Comparison of ENCODE assay signal across 8 mouse cellular contexts in the genomic region with DNA sequence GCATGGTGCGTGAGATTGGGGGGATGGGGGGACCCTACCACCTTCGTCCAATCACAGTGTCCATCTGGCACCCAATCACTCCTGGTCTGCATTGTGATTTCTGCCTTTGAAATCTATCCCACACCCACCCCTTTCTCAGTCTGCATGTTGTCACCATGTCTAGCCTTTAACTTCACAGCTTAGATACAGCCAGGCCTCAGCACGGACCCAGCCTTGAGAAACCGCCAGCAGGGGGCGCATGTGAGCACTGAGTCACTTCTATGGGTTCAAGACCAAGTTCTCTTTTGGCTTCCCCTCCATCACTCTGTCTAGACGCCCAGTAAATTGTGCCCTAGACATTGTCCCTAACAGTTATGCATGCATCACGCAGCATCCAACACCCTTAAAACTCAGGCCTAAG. TPM values are rescaled to one million over a fixed set of nuclear protein-coding genes. Genes with fewer than 3 reads are reported as not detected.
DNase-seq lines count a peak whose midpoint lies in the region; ATAC-seq and TF ChIP-seq lines count a peak whose summit lies in the region.

No protein-coding gene starts in this region.

- H3K4me3 ChIP-seq in lung, postnatal 0 days (ENCODE audit: low read depth, low read length): no peak overlapping the region

- no peaks in the 10 kb centered on the region for H3K27me3 ChIP-seq in lung, postnatal 0 days (replicated peaks; ENCODE audit: insufficient read depth, low read length)
- H3K27me3 ChIP-seq in splenic B cell, adult 2 months (ENCODE audit: control insufficient read depth, insufficient read depth, low read length, poor library complexity, severe bottlenecking): no peaks in the 10 kb centered on the region

- no peaks in the 10 kb centered on the region for H3K4me1 ChIP-seq in lung, postnatal 0 days (ENCODE audit: insufficient read depth, low read depth, low read length)

- ATAC-seq in granulocyte monocyte progenitor cell, adult 5-6 weeks (replicated peaks; ENCODE audit: poor library complexity, severe bottlenecking): 0 out of 2 replicates have a peak, but pooled peaks have one; percentile 11
- ATAC-seq in lung, postnatal 0 days: no peak

- no peak overlapping the region for H3K4me2 ChIP-seq in lung, postnatal 0 days (replicated peaks; ENCODE audit: low read depth, low read length)

- H3K9ac ChIP-seq in lung, postnatal 0 days (replicated peaks; ENCODE audit: low read depth): no peak overlapping the region

- 36% methylated on average over 7 of the region's 7 CpGs for WGBS in lung, postnatal 0 days

- peak; percentile 49 for DNase-seq in embryo, embryonic 10 days (ENCODE audit: low spot score)
- no peak for DNase-seq in embryo, embryonic 9.5 days (ENCODE audit: extremely low spot score)
- DNase-seq in ovary, postnatal 36 days (ENCODE audit: low spot score): peak; percentile 61
- DNase-seq in ovary, adult 18-20 months (ENCODE audit: low spot score): no peak
- DNase-seq in cerebellum, adult 9-10 months: peak; percentile 77
- DNase-seq in lung, postnatal 0 days (ENCODE audit: low spot score): peak; percentile 46
- peak; percentile 86 for DNase-seq in splenic B cell, adult 2 months (ENCODE audit: low read depth, low spot score)

- H3K27ac ChIP-seq in lung, postnatal 0 days (ENCODE audit: low read length): no peak overlapping the region

- TF ChIP-seq EP300 in lung, postnatal 0 days (IDR thresholded peaks at IDR 0.05): no peak

- no peaks in the 10 kb centered on the region for H3K36me3 ChIP-seq in lung, postnatal 0 days (ENCODE audit: insufficient read depth, low read length)
- no peaks in the 10 kb centered on the region for H3K36me3 ChIP-seq in splenic B cell, adult 2 months (ENCODE audit: control insufficient read depth, insufficient read depth, low read length, poor library complexity, severe bottlenecking)

- peak; percentile 81 for TF ChIP-seq CTCF in lung, postnatal 0 days (IDR thresholded peaks at IDR 0.05)

- H3K9me3 ChIP-seq in lung, postnatal 0 days (ENCODE audit: low read length): no peaks in the 10 kb centered on the region

RNA-seq across cellular contexts. Expression of a gene that starts 8.3 kb away (rescaled TPM):
- total RNA-seq in granulocyte monocyte progenitor cell, adult 5-6 weeks (2014; fragmentation: Nextera tagmentation): 4.3 and 5.1 TPM in 2 replicates
- 6.0 and 7.7 TPM in 2 replicates for total RNA-seq in granulocyte monocyte progenitor cell, adult 5-6 weeks (2017)
- 0.88 and 1.0 TPM in 2 replicates for polyA plus RNA-seq in lung, postnatal 0 days (2015; fragmentation: Nextera tagmentation; extraction: Ambion mirVana)

RNA-seq across cellular contexts. Expression of a gene that starts 10.0 kb away (rescaled TPM):
- 0.45 and 0.96 TPM in 2 replicates for total RNA-seq in granulocyte monocyte progenitor cell, adult 5-6 weeks (2014; fragmentation: Nextera tagmentation)
- total RNA-seq in granulocyte monocyte progenitor cell, adult 5-6 weeks (2017): 0.69 and 2.6 TPM in 2 replicates
- 36.3 and 50.6 TPM in 2 replicates for polyA plus RNA-seq in lung, postnatal 0 days (2015; fragmentation: Nextera tagmentation; extraction: Ambion mirVana)

RNA-seq across cellular contexts. Expression of a gene that starts 14.4 kb away (rescaled TPM):
- total RNA-seq in granulocyte monocyte progenitor cell, adult 5-6 weeks (2014; fragmentation: Nextera tagmentation): not detected in 2 replicates
- total RNA-seq in granulocyte monocyte progenitor cell, adult 5-6 weeks (2017): 0.09 TPM in 1 of 2 replicates, not detected in the other
- polyA plus RNA-seq in lung, postnatal 0 days (2015; fragmentation: Nextera tagmentation; extraction: Ambion mirVana): 3.2 and 4.3 TPM in 2 replicates

RNA-seq across cellular contexts. Expression of a gene that starts 22.2 kb away (rescaled TPM):
- not detected in 2 replicates for total RNA-seq in granulocyte monocyte progenitor cell, adult 5-6 weeks (2014; fragmentation: Nextera tagmentation)
- total RNA-seq in granulocyte monocyte progenitor cell, adult 5-6 weeks (2017): not detected in 2 replicates
- polyA plus RNA-seq in lung, postnatal 0 days (2015; fragmentation: Nextera tagmentation; extraction: Ambion mirVana): 0.05 and 0.08 TPM in 2 replicates

RNA-seq across cellular contexts. Expression of a gene that starts 30.5 kb away (rescaled TPM):
- 1.0 and 1.1 TPM in 2 replicates for total RNA-seq in granulocyte monocyte progenitor cell, adult 5-6 weeks (2014; fragmentation: Nextera tagmentation)
- total RNA-seq in granulocyte monocyte progenitor cell, adult 5-6 weeks (2017): 2.0 and 2.7 TPM in 2 replicates
- 4.7 and 5.6 TPM in 2 replicates for polyA plus RNA-seq in lung, postnatal 0 days (2015; fragmentation: Nextera tagmentation; extraction: Ambion mirVana)

Comparison
In these comparisons a context has a peak if more than half of its experiments do, and no peak if none do; other contexts are left out.
1. DNase-seq: peak in embryo, embryonic 10 days (single experiment), ovary, postnatal 36 days (single experiment), cerebellum, adult 9-10 months (single experiment), lung, postnatal 0 days (single experiment) and splenic B cell, adult 2 months (single experiment); none in embryo, embryonic 9.5 days (single experiment) and ovary, adult 18-20 months (single experiment).